Mouse (Mus musculus): ENCODE measurements at regions not wholly inside any gene's neighbourhood (a gene's known extent, or its start where the extent isn't known, plus 50 kb on each side); places are given as distances from the start of the nearest gene placed in this dataset.

DNA sequence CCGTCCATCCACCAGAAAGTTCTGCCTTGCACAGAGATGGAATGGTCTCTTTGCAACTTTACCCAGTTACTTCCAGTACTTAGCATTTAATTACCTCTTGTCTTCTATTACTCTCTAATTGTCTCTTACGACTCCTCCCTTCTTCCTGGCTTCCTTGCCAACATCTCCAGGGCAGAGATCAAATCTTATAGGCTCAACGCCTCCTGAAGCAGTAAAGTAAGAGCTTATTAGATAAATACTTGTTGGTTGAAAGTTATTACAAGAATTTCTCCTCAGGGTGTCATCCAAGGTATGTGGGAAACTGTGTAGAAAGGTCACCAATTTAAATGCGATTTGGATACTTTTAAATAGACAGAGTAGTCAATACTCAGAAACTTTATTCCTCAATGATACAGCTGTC is 528.8 kb downstream of the 1810013L24Rik start:
- TF ChIP-seq POLR2A (IDR thresholded peaks at IDR 0.05; ENCODE audit: borderline replicate concordance, insufficient read depth, low read length) (no peak), CTCF (IDR thresholded peaks at IDR 0.05; ENCODE audit: borderline replicate concordance, insufficient read depth, low read depth, low read length) (no peak)
